Mouse (Mus musculus): ENCODE results near the gene Cntnap1. TPM values are rescaled to one million over a fixed set of nuclear protein-coding genes. Genes with fewer than 3 reads are reported as not detected.

Cntnap1 gene
- polyA plus RNA-seq, 1 experiment from 2014 or later, result 1.5 TPM

- 25% methylated on average over 6 of the region's 6 CpGs for WGBS (ENCODE audit: insufficient replicate concordance)
- Histone ChIP-seq H3K4me3 (ENCODE audit: low read depth, low read length) (peak overlapping the region; percentile 17; the same call in 1 of the 2 replicates), H3K4me1 (ENCODE audit: insufficient read depth) (peaks cover 12% of the 10 kb centered on the region), H3K4me2 (ENCODE audit: low read depth, low read length) (peak overlapping the region; percentile 61), H3K9ac (replicated peaks) (no peak overlapping the region; the same call in 1 of the 2 replicates), H3K9me3 (ENCODE audit: low read length) (no peaks in the 10 kb centered on the region), H3K27ac (ENCODE audit: low read depth) (peak overlapping the region; percentile 80), H3K36me3 (replicated peaks; ENCODE audit: insufficient read depth, low read length) (no peaks in the 10 kb centered on the region), H3K27me3 (ENCODE audit: insufficient read depth, low read length) (0 out of 2 replicates have a peak, but pooled peaks cover 4% of the 10 kb centered on the region)
- DNase-seq (no peak), ATAC-seq (peak; percentile 60)
- TF ChIP-seq CTCF (IDR thresholded peaks at IDR 0.05; ENCODE audit: low read depth) (no peak), EP300 (IDR thresholded peaks at IDR 0.05; ENCODE audit: low read depth) (peak; percentile 40)
Observed at GRCm38 (mm10) chr11:101232010-101232839, 61.9 kb downstream of the Cntnap1 start.

- no peak for DNase-seq
- Histone ChIP-seq H3K4me2 (ENCODE audit: low read depth, low read length) (no peak overlapping the region), H3K27ac (ENCODE audit: low read depth) (no peak overlapping the region), H3K9ac (replicated peaks) (no peak overlapping the region), H3K4me1 (ENCODE audit: insufficient read depth) (peaks cover 12% of the 10 kb centered on the region), H3K27me3 (ENCODE audit: insufficient read depth, low read length) (0 out of 2 replicates have a peak, but pooled peaks cover 4% of the 10 kb centered on the region), H3K36me3 (replicated peaks; ENCODE audit: insufficient read depth, low read length) (no peaks in the 10 kb centered on the region), H3K9me3 (ENCODE audit: low read length) (no peaks in the 10 kb centered on the region), H3K4me3 (ENCODE audit: low read depth, low read length) (no peak overlapping the region)
- TF ChIP-seq CTCF (IDR thresholded peaks at IDR 0.05; ENCODE audit: low read depth) (no peak), EP300 (IDR thresholded peaks at IDR 0.05; ENCODE audit: low read depth) (no peak)
- WGBS (ENCODE audit: insufficient replicate concordance), result 53% methylated on average over 1 of the region's 1 CpGs
- ATAC-seq, result no peak
Observed at GRCm38 (mm10) chr11:101233240-101233639, 62.9 kb downstream of the Cntnap1 start.

- Histone ChIP-seq H3K36me3 (replicated peaks; ENCODE audit: insufficient read depth, low read length) (no peaks in the 10 kb centered on the region), H3K9ac (replicated peaks) (no peak overlapping the region), H3K4me3 (ENCODE audit: low read depth, low read length) (no peak overlapping the region), H3K4me1 (ENCODE audit: insufficient read depth) (peaks cover 12% of the 10 kb centered on the region), H3K4me2 (ENCODE audit: low read depth, low read length) (no peak overlapping the region), H3K27ac (ENCODE audit: low read depth) (no peak overlapping the region), H3K27me3 (ENCODE audit: insufficient read depth, low read length) (0 out of 2 replicates have a peak, but pooled peaks cover 4% of the 10 kb centered on the region), H3K9me3 (ENCODE audit: low read length) (no peaks in the 10 kb centered on the region)
- ATAC-seq, result no peak
- DNase-seq, result no peak
- no peak for TF ChIP-seq EP300 (IDR thresholded peaks at IDR 0.05; ENCODE audit: low read depth)
- TF ChIP-seq CTCF (IDR thresholded peaks at IDR 0.05; ENCODE audit: low read depth), result no peak
Observed at GRCm38 (mm10) chr11:101234124-101234523, 63.8 kb downstream of the Cntnap1 start.

- ATAC-seq (no peak), DNase-seq (no peak)
- Histone ChIP-seq H3K9ac (replicated peaks) (no peak overlapping the region), H3K9me3 (ENCODE audit: low read length) (no peaks in the 10 kb centered on the region), H3K4me2 (ENCODE audit: low read depth, low read length) (no peak overlapping the region), H3K4me3 (ENCODE audit: low read depth, low read length) (no peak overlapping the region), H3K27ac (ENCODE audit: low read depth) (no peak overlapping the region), H3K4me1 (ENCODE audit: insufficient read depth) (peaks cover 8% of the 10 kb centered on the region), H3K36me3 (replicated peaks; ENCODE audit: insufficient read depth, low read length) (no peaks in the 10 kb centered on the region), H3K27me3 (ENCODE audit: insufficient read depth, low read length) (0 out of 2 replicates have a peak, but pooled peaks cover 4% of the 10 kb centered on the region)
- no peak for TF ChIP-seq EP300 (IDR thresholded peaks at IDR 0.05; ENCODE audit: low read depth)
- TF ChIP-seq CTCF (IDR thresholded peaks at IDR 0.05; ENCODE audit: low read depth), result peak; percentile 21; the same call in 1 of the 2 replicates
Observed at GRCm38 (mm10) chr11:101235429-101235828, 65.1 kb downstream of the Cntnap1 start.

- Histone ChIP-seq H3K9ac (replicated peaks) (no peak overlapping the region), H3K4me2 (ENCODE audit: low read depth, low read length) (no peak overlapping the region), H3K36me3 (replicated peaks; ENCODE audit: insufficient read depth, low read length) (no peaks in the 10 kb centered on the region), H3K27ac (ENCODE audit: low read depth) (no peak overlapping the region), H3K4me1 (ENCODE audit: insufficient read depth) (no peaks in the 10 kb centered on the region), H3K9me3 (ENCODE audit: low read length) (no peaks in the 10 kb centered on the region), H3K4me3 (ENCODE audit: low read depth, low read length) (no peak overlapping the region), H3K27me3 (ENCODE audit: insufficient read depth, low read length) (no peaks in the 10 kb centered on the region)
- ATAC-seq (no peak), DNase-seq (no peak)
- 86% methylated on average over 5 of the region's 5 CpGs for WGBS (ENCODE audit: insufficient replicate concordance)
- TF ChIP-seq CTCF (IDR thresholded peaks at IDR 0.05; ENCODE audit: low read depth) (no peak), EP300 (IDR thresholded peaks at IDR 0.05; ENCODE audit: low read depth) (no peak)
Observed at GRCm38 (mm10) chr11:101236782-101237181, 66.5 kb downstream of the Cntnap1 start.

- 51% methylated on average over 5 of the region's 5 CpGs for WGBS (ENCODE audit: insufficient replicate concordance)
- TF ChIP-seq EP300 (IDR thresholded peaks at IDR 0.05; ENCODE audit: low read depth) (no peak), CTCF (IDR thresholded peaks at IDR 0.05; ENCODE audit: low read depth) (no peak)
Observed at GRCm38 (mm10) chr11:101238071-101238647, 67.8 kb downstream of the Cntnap1 start.

More at GRCm38 (mm10) chr11:101238071-101238647, 67.8 kb downstream of the Cntnap1 start:
- Histone ChIP-seq H3K36me3 (replicated peaks; ENCODE audit: insufficient read depth, low read length) (no peaks in the 10 kb centered on the region), H3K27ac (ENCODE audit: low read depth) (peak overlapping the region; percentile 22; the same call in 1 of the 2 replicates), H3K9ac (replicated peaks) (no peak overlapping the region), H3K4me3 (ENCODE audit: low read depth, low read length) (no peak overlapping the region), H3K9me3 (ENCODE audit: low read length) (no peaks in the 10 kb centered on the region), H3K4me2 (ENCODE audit: low read depth, low read length) (no peak overlapping the region), H3K27me3 (ENCODE audit: insufficient read depth, low read length) (no peaks in the 10 kb centered on the region), H3K4me1 (ENCODE audit: insufficient read depth) (no peaks in the 10 kb centered on the region)
- DNase-seq (no peak), ATAC-seq (no peak)

Small RNAs within 50 kb of the gene (microRNA-seq; reads per million reads assigned to microRNA genes)
- gene Gm27626, result not detected

Other genes with a start within 250 kb of the Cntnap1 start
- 44.9 and 53.7 TPM in 2 replicates for gene Stat3, start 231.0 kb upstream of the Cntnap1 start, polyA plus RNA-seq (2015; fragmentation: Nextera tagmentation; extraction: Ambion mirVana)
- gene Cavin1, start 199.6 kb upstream of the Cntnap1 start, polyA plus RNA-seq (2015; fragmentation: Nextera tagmentation; extraction: Ambion mirVana), result 27.5 and 28.5 TPM in 2 replicates
- 25.0 and 29.4 TPM in 2 replicates for gene Atp6v0a1, start 161.1 kb upstream of the Cntnap1 start, polyA plus RNA-seq (2015; fragmentation: Nextera tagmentation; extraction: Ambion mirVana)
- gene Naglu, start 100.5 kb upstream of the Cntnap1 start, polyA plus RNA-seq (2015; fragmentation: Nextera tagmentation; extraction: Ambion mirVana), result 19.1 and 19.3 TPM in 2 replicates
- 0.23 and 0.33 TPM in 2 replicates for gene Hsd17b1, start 92.1 kb upstream of the Cntnap1 start, polyA plus RNA-seq (2015; fragmentation: Nextera tagmentation; extraction: Ambion mirVana)
- gene Coasy, start 88.0 kb upstream of the Cntnap1 start, polyA plus RNA-seq (2015; fragmentation: Nextera tagmentation; extraction: Ambion mirVana), result 38.5 and 42.9 TPM in 2 replicates
- gene Mlx, start 83.2 kb upstream of the Cntnap1 start, polyA plus RNA-seq (2015; fragmentation: Nextera tagmentation; extraction: Ambion mirVana), result 24.1 and 26.1 TPM in 2 replicates
- gene Psmc3ip, start 75.1 kb upstream of the Cntnap1 start, polyA plus RNA-seq (2015; fragmentation: Nextera tagmentation; extraction: Ambion mirVana), result 8.1 and 8.2 TPM in 2 replicates
- 9.2 and 9.4 TPM in 2 replicates for gene Retreg3, start 50.6 kb upstream of the Cntnap1 start, polyA plus RNA-seq (2015; fragmentation: Nextera tagmentation; extraction: Ambion mirVana)
- 19.0 and 20.8 TPM in 2 replicates for gene Tubg1, start 50.6 kb upstream of the Cntnap1 start, polyA plus RNA-seq (2015; fragmentation: Nextera tagmentation; extraction: Ambion mirVana)
- 0.12 and 0.22 TPM in 2 replicates for gene Tubg2, start 14.6 kb upstream of the Cntnap1 start, polyA plus RNA-seq (2015; fragmentation: Nextera tagmentation; extraction: Ambion mirVana)
- 1.6 and 3.4 TPM in 2 replicates for gene Plekhh3, start 828 bp downstream of the Cntnap1 start, polyA plus RNA-seq (2015; fragmentation: Nextera tagmentation; extraction: Ambion mirVana)
- 0.09 TPM in 2 replicates for gene Ccr10, start 4.9 kb downstream of the Cntnap1 start, polyA plus RNA-seq (2015; fragmentation: Nextera tagmentation; extraction: Ambion mirVana)
- 4.2 and 5.0 TPM in 2 replicates for gene Ezh1, start 55.9 kb downstream of the Cntnap1 start, polyA plus RNA-seq (2015; fragmentation: Nextera tagmentation; extraction: Ambion mirVana)
- 34.8 and 38.4 TPM in 2 replicates for gene Ramp2, start 75.5 kb downstream of the Cntnap1 start, polyA plus RNA-seq (2015; fragmentation: Nextera tagmentation; extraction: Ambion mirVana)
- 75.9 and 81.1 TPM in 2 replicates for gene Vps25, start 83.2 kb downstream of the Cntnap1 start, polyA plus RNA-seq (2015; fragmentation: Nextera tagmentation; extraction: Ambion mirVana)
- gene Wnk4, start 90.0 kb downstream of the Cntnap1 start, polyA plus RNA-seq (2015; fragmentation: Nextera tagmentation; extraction: Ambion mirVana), result 1.6 and 2.2 TPM in 2 replicates
- 0.19 and 0.29 TPM in 2 replicates for gene Cntd1, start 108.5 kb downstream of the Cntnap1 start, polyA plus RNA-seq (2015; fragmentation: Nextera tagmentation; extraction: Ambion mirVana)
- gene Coa3, start 108.6 kb downstream of the Cntnap1 start, polyA plus RNA-seq (2015; fragmentation: Nextera tagmentation; extraction: Ambion mirVana), result 79.9 and 86.6 TPM in 2 replicates
- 65.1 and 72.3 TPM in 2 replicates for gene Becn1, start 131.8 kb downstream of the Cntnap1 start, polyA plus RNA-seq (2015; fragmentation: Nextera tagmentation; extraction: Ambion mirVana)
- gene Psme3, start 145.7 kb downstream of the Cntnap1 start, polyA plus RNA-seq (2015; fragmentation: Nextera tagmentation; extraction: Ambion mirVana), result 78.4 and 78.8 TPM in 2 replicates
- 0.44 and 0.60 TPM in 2 replicates for gene Aoc2, start 154.5 kb downstream of the Cntnap1 start, polyA plus RNA-seq (2015; fragmentation: Nextera tagmentation; extraction: Ambion mirVana)
- 0.05 and 0.06 TPM in 2 replicates for gene Aoc3, start 160.1 kb downstream of the Cntnap1 start, polyA plus RNA-seq (2015; fragmentation: Nextera tagmentation; extraction: Ambion mirVana)
- gene G6pc, start 197.0 kb downstream of the Cntnap1 start, polyA plus RNA-seq (2015; fragmentation: Nextera tagmentation; extraction: Ambion mirVana), result 97.9 and 206 TPM in 2 replicates
- gene Aarsd1, start 247.1 kb downstream of the Cntnap1 start, polyA plus RNA-seq (2015; fragmentation: Nextera tagmentation; extraction: Ambion mirVana), result 23.7 and 24.2 TPM in 2 replicates

All from liver, postnatal 0 days (tissue).